Mouse (Mus musculus): ENCODE measurements around the gene Olfr117.
"Not testable (repeated sequence)": the region's sequence is repeated elsewhere in the genome, so short reads cannot be mapped to it uniquely, and the experiment has no call there.

Olfr117 gene

DNA sequence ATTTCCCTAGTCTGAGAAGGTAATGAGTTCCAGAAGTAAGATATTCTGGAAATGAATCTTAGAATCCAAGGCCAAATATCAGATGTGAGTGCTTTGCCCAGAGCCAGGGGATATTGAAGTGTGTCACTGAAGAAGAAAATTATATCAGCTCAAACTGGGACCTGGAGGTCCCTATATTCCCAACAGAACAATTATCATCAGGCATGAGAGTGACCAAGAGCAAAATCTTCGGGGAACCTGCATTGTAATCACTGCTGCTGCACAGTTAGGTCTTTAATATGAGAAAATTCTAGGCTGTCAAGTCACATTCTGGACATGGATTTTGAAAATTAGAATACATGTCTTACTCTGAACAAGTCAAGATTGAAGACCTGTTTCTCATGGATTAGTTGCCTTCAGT, at the start of gene Olfr117:
TSS of gene Olfr117 (minus strand) at position 101 of the 400 bp plus-strand sequence.
- DNase-seq (ENCODE audit: low read depth, low spot score), result no peak

DNA sequence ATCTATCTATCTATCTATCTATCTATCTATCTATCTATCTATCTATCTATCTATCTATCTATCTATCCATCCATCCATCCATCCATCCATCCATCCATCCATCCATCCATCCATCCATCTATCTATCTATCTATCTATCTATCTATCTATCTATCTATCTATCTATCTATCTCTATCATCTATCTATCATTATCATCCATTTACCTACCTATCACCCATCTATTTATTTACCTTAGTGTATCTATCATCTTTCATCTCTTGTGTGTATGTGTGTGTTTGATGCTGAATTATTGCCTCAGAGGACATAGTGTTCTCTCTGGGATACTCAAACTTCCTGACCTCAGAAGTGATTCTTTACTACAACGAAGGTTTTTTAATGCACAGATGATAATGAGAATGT, 32.7 kb upstream of the Olfr117 start, which contains the start of gene Olfr119:
TSS of gene Olfr119 (plus strand) at position 301 of the 400 bp plus-strand sequence.
- DNase-seq (ENCODE audit: low read depth, low spot score), result not testable (repeated sequence)

DNA sequence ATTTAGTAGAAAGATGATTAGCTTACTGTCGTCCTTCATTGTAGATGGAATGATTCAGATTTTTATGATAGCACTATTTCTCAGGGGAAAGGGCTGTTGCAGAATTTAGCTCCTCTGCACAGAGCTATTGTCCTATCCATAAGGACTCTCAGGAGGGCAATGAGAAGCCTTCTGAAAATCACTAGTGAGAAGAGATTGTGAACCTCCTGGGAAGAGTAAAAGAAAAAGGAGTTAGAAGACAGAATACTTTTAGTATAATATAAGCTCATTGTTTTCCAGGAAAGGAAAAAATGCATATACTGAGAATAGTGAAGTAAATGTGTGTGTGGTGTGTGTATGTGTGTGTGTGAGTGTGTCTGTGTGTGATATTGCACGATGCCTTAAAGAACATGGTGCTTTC, 3.1 kb upstream of the Olfr117 start, which contains the start of gene Olfr118:
TSS of gene Olfr118 (plus strand) at position 301 of the 400 bp plus-strand sequence.
- no peak for DNase-seq (ENCODE audit: low read depth, low spot score)

DNA sequence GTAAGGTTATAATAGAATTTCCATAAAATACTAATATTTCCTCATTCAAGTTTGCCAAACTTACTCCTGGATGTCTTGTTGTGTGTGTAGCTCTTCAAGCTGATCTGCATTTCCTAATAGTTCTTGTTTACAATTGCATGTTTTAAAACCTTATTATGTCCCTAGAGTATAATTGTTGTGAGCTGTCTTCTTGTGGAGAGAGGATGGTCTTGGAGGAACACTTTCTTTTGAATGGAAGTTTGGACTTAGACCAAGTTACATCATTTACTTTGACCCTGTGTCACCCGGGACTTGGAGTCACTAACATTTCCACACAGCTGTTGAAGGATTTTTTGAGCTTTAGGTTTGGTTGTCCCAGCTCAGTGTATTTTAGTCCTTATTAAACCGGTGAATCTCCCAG, 36.6 kb downstream of the Olfr117 start, which contains the start of the genes Olfr115 and Olfr116:
TSS of gene Olfr115 (minus strand) at position 101 of the 400 bp plus-strand sequence.
TSS of gene Olfr116 (minus strand) at position 191 of the 400 bp plus-strand sequence.
- no peak for DNase-seq (ENCODE audit: low read depth, low spot score)

Data from retina, adult 2 months (tissue).